Mouse (Mus musculus): ENCODE data around the gene Fgf8. TPM values are rescaled to one million over a fixed set of nuclear protein-coding genes. Genes with fewer than 3 reads are reported as not detected.

Gene Fgf8
- polyA plus RNA-seq, 1 experiment from 2014 or later, result 0.23 TPM

DNA sequence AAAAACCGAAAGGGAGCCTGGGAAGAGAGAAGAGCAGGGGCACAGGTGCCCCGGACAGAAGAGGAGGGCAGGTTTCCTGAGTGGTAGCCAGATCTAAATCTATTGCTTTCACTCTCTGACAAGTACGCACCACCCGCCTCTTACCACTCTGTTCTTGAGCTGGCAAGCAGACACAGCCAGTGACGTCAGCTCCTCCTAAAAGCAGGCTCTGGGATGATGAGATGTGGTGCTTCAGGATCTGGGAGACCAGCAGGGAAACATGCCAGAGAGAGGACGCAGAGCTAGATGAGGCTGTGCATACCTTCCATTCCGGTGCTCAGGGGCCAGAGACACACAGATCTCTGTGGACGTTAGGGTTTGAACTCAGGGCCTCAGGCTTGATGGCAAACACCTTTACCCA is 50.5 kb downstream of the Fgf8 start:
- H3K9me3 ChIP-seq (ENCODE audit: control insufficient read depth, low read length), result no peaks in the 10 kb centered on the region
- H3K27me3 ChIP-seq (ENCODE audit: control insufficient read depth, insufficient read depth, low read length), result no peaks in the 10 kb centered on the region
- ATAC-seq (ENCODE audit: insufficient read depth, low FRiP score, low TSS enrichment) (no peak), DNase-seq (ENCODE audit: low spot score) (no peak)
- H3K4me1 ChIP-seq (ENCODE audit: control insufficient read depth, insufficient read depth, low read length), result no peaks in the 10 kb centered on the region
- no peak overlapping the region for H3K4me2 ChIP-seq (ENCODE audit: low read depth)
- no peak overlapping the region for H3K4me3 ChIP-seq (ENCODE audit: low read depth, low read length)
- WGBS, result 88% methylated on average over 8 of the region's 8 CpGs
- no peaks in the 10 kb centered on the region for H3K36me3 ChIP-seq (ENCODE audit: control insufficient read depth, insufficient read depth, low read length)
- no peak overlapping the region for H3K9ac ChIP-seq (ENCODE audit: low read length)
- H3K27ac ChIP-seq (ENCODE audit: low read depth, low read length), result no peak overlapping the region

GRCm38 (mm10) chr19:45691001-45691535 is 51.6 kb downstream of the Fgf8 start:
- no peak for ATAC-seq (ENCODE audit: insufficient read depth, low FRiP score, low TSS enrichment)
- peak; percentile 17 for DNase-seq (ENCODE audit: low spot score)
- H3K4me2 ChIP-seq (ENCODE audit: low read depth), result no peak overlapping the region
- no peak overlapping the region for H3K27ac ChIP-seq (ENCODE audit: low read depth, low read length)
- no peaks in the 10 kb centered on the region for H3K9me3 ChIP-seq (ENCODE audit: control insufficient read depth, low read length)
- no peaks in the 10 kb centered on the region for H3K27me3 ChIP-seq (ENCODE audit: control insufficient read depth, insufficient read depth, low read length)
- H3K4me1 ChIP-seq (ENCODE audit: control insufficient read depth, insufficient read depth, low read length), result no peaks in the 10 kb centered on the region
- no peak overlapping the region for H3K4me3 ChIP-seq (ENCODE audit: low read depth, low read length)
- no peaks in the 10 kb centered on the region for H3K36me3 ChIP-seq (ENCODE audit: control insufficient read depth, insufficient read depth, low read length)
- no peak overlapping the region for H3K9ac ChIP-seq (ENCODE audit: low read length)
- WGBS, result 44% methylated on average over 8 of the region's 8 CpGs

- 64% methylated on average over 4 of the region's 4 CpGs for WGBS
- Histone ChIP-seq H3K4me1 (ENCODE audit: control insufficient read depth, insufficient read depth, low read length) (no peaks in the 10 kb centered on the region), H3K36me3 (ENCODE audit: control insufficient read depth, insufficient read depth, low read length) (no peaks in the 10 kb centered on the region), H3K4me3 (ENCODE audit: low read depth, low read length) (no peak overlapping the region), H3K27ac (ENCODE audit: low read depth, low read length) (no peak overlapping the region), H3K9ac (ENCODE audit: low read length) (no peak overlapping the region), H3K27me3 (ENCODE audit: control insufficient read depth, insufficient read depth, low read length) (no peaks in the 10 kb centered on the region), H3K9me3 (ENCODE audit: control insufficient read depth, low read length) (no peaks in the 10 kb centered on the region), H3K4me2 (ENCODE audit: low read depth) (no peak overlapping the region)
- DNase-seq (ENCODE audit: low spot score) (no peak), ATAC-seq (ENCODE audit: insufficient read depth, low FRiP score, low TSS enrichment) (no peak)
Measured at GRCm38 (mm10) chr19:45687001-45687400, 55.7 kb downstream of the Fgf8 start.

Other genes starting within 250 kb of the Fgf8 start
- gene Poll, start 182.4 kb downstream of the Fgf8 start, polyA plus RNA-seq (2014; fragmentation: Nextera tagmentation; extraction: Ambion mirVana), result 15.6 and 18.5 TPM in 2 replicates
- gene Gm17018, start 182.3 kb downstream of the Fgf8 start, polyA plus RNA-seq (2014; fragmentation: Nextera tagmentation; extraction: Ambion mirVana), result 50.7 and 56.5 TPM in 2 replicates
- gene Fbxw4, start 82.6 kb downstream of the Fgf8 start, polyA plus RNA-seq (2014; fragmentation: Nextera tagmentation; extraction: Ambion mirVana), result 4.4 and 5.0 TPM in 2 replicates
- 10.1 and 10.5 TPM in 2 replicates for gene Npm3, start 6.7 kb upstream of the Fgf8 start, polyA plus RNA-seq (2014; fragmentation: Nextera tagmentation; extraction: Ambion mirVana)
- gene Mgea5, start 40.9 kb upstream of the Fgf8 start, polyA plus RNA-seq (2014; fragmentation: Nextera tagmentation; extraction: Ambion mirVana), result 65.8 and 69.7 TPM in 2 replicates
- gene Kcnip2, start 73.1 kb upstream of the Fgf8 start, polyA plus RNA-seq (2014; fragmentation: Nextera tagmentation; extraction: Ambion mirVana), result 2.3 and 4.4 TPM in 2 replicates

Measured in neural tube, embryonic 11.5 days (tissue).